Mouse (Mus musculus): Measurements from ENCODE around the gene Aif1. TPM values are rescaled to one million over a fixed set of nuclear protein-coding genes. Genes with fewer than 3 reads are reported as not detected.

Aif1 gene
- total and polyA plus RNA-seq, 3 experiments = 7.0 to 14.7 (median 14.1) TPM

- TF ChIP-seq HCFC1 (IDR thresholded peaks at IDR 0.05; ENCODE audit: low read depth, low read length) (no peak), RAD21 (IDR thresholded peaks at IDR 0.05; ENCODE audit: low read depth, low read length) (no peak), ETS1 (conservative IDR thresholded peaks at IDR 0.05; ENCODE audit: low read depth, low read length) (no peak), ZNF384 (IDR thresholded peaks at IDR 0.05; ENCODE audit: low read depth, low read length) (no peak), ZKSCAN1 (IDR thresholded peaks at IDR 0.05; ENCODE audit: borderline replicate concordance, low read depth, low read length) (no peak), E2F4 (IDR thresholded peaks at IDR 0.05; ENCODE audit: insufficient replicate concordance, low read depth, low read length) (no peak), SMC3 (IDR thresholded peaks at IDR 0.05; ENCODE audit: low read depth, low read length) (no peak), JUN (IDR thresholded peaks at IDR 0.05; ENCODE audit: insufficient read depth, low read depth, low read length) (no peak), UBTF (IDR thresholded peaks at IDR 0.05; ENCODE audit: low read depth, low read length) (no peak)
These were observed 486 bp downstream of the Aif1 start (continued) for GRCm38 (mm10) chr17:35175382-35175781.

GRCm38 (mm10) chr17:35174201-35174977 lies 1.5 kb downstream of the Aif1 start:
- dilution Hi-C loops (cut with MboI; ENCODE audit: extremely low pct_ligation_motif_present, extremely low pct_unique_long_range_greater_than_20kb, low sequenced_read_pairs) (no loop called here), in situ Hi-C loops (cut with MboI; ENCODE audit: low pct_ligation_motif_present, low pct_unique_long_range_greater_than_20kb, low sequenced_read_pairs) (loop anchor here (5.0 kb wide), 1 partner anchor 58 kb away; the partner anchor contains the start of gene Atp6v1g2)
- Histone ChIP-seq H3K27me3 (replicated peaks) (no peaks in the 10 kb centered on the region), H3K4me3 (replicated peaks in 1 of 3; ENCODE audit: low read depth in 2 of 3, low read length in 2 of 3, poor library complexity in 1 of 3) (peak overlapping the region in 1 of 3 experiments; percentile 21), H3K4me2 (ENCODE audit: insufficient read depth, low read depth, poor library complexity, severe bottlenecking) (peak overlapping the region; percentile 53), H3K9me3 (replicated peaks; ENCODE audit: low read length) (no peaks in the 10 kb centered on the region), H3K79me2 (replicated peaks; ENCODE audit: control insufficient read depth, extremely low read depth, insufficient read depth, poor library complexity, severe bottlenecking) (no peaks in the 10 kb centered on the region), H3K4me1 (ENCODE audit: control insufficient read depth in 1 of 2, insufficient read depth in 2 of 2) (peaks cover 17 to 53% of the 10 kb centered on the region in 2 experiments), H3K36me3 (replicated peaks in 1 of 2; ENCODE audit: control insufficient read depth in 1 of 2, insufficient read depth in 1 of 2, low read length in 1 of 2) (no peaks in the 10 kb centered on the region), H3K9ac (ENCODE audit: insufficient read depth, low read depth) (peak overlapping the region; percentile 46), H3K27ac (ENCODE audit: insufficient read depth, low read depth) (peak overlapping the region; percentile 98)
- no peak for TF ChIP-seq KAT2A (IDR thresholded peaks at IDR 0.05; ENCODE audit: insufficient replicate concordance, low read length)
- TF ChIP-seq ZC3H11A (IDR thresholded peaks at IDR 0.05; ENCODE audit: low read depth, low read length) = no peak
- peak; percentile 53; the same call in 1 of the 2 replicates for TF ChIP-seq EP300 (IDR thresholded peaks at IDR 0.05; ENCODE audit: low read length)
- TF ChIP-seq PAX5 (IDR thresholded peaks at IDR 0.05; ENCODE audit: low read length) = no peak
- no peak for TF ChIP-seq ZMIZ1 (IDR thresholded peaks at IDR 0.05; ENCODE audit: low read depth, low read length)
- peak; percentile 59; the same call in 1 of the 2 replicates for TF ChIP-seq ELF1 (IDR thresholded peaks at IDR 0.05; ENCODE audit: low read depth, low read length)
- peak; percentile 14; the same call in 1 of the 2 replicates for TF ChIP-seq TCF12 (IDR thresholded peaks at IDR 0.05; ENCODE audit: low read depth, low read length)
- TF ChIP-seq ZNF384 (IDR thresholded peaks at IDR 0.05; ENCODE audit: low read depth, low read length) = peak; percentile 83
- TF ChIP-seq NRF1 (IDR thresholded peaks at IDR 0.05; ENCODE audit: low read depth, low read length) = no peak
- no peak for TF ChIP-seq RAD21 (IDR thresholded peaks at IDR 0.05; ENCODE audit: low read depth, low read length)
- TF ChIP-seq CHD1 (IDR thresholded peaks at IDR 0.05; ENCODE audit: low read depth, low read length) = no peak; the same call in 1 of the 2 replicates
- peak; percentile 41; the same call in 1 of the 2 replicates for TF ChIP-seq ETS1 (conservative IDR thresholded peaks at IDR 0.05; ENCODE audit: low read depth, low read length)
- TF ChIP-seq IRF4 (IDR thresholded peaks at IDR 0.05; ENCODE audit: low read depth, low read length) = peak; percentile 41; the same call in 1 of the 2 replicates
- TF ChIP-seq BHLHE40 (IDR thresholded peaks at IDR 0.05; ENCODE audit: low read depth, low read length) = peak; percentile 20; the same call in 1 of the 2 replicates
- 0 out of 2 replicates have a peak, but pooled peaks have one; percentile 27 for TF ChIP-seq MYC (IDR thresholded peaks at IDR 0.05; ENCODE audit: low read depth, low read length)
- TF ChIP-seq RCOR1 (conservative IDR thresholded peaks at IDR 0.05; ENCODE audit: low read depth, low read length) = no peak
- no peak for TF ChIP-seq GABPA (IDR thresholded peaks at IDR 0.05; ENCODE audit: insufficient replicate concordance, low read depth, low read length)
- no peak for TF ChIP-seq ZKSCAN1 (IDR thresholded peaks at IDR 0.05; ENCODE audit: borderline replicate concordance, low read depth, low read length)
- TF ChIP-seq MAZ (IDR thresholded peaks at IDR 0.05; ENCODE audit: low read depth, low read length) = no peak
- no peak for TF ChIP-seq MAFK (IDR thresholded peaks at IDR 0.05; ENCODE audit: insufficient replicate concordance, low read length)
- DNase-seq (ENCODE audit: extremely low read depth) = peak; percentile 61

All from CH12.LX (cell line).